Mouse (Mus musculus) limb, embryonic 13.5 days (tissue): Measurements from ENCODE around the gene Tmem14a. TPM values are rescaled to one million over a fixed set of nuclear protein-coding genes. Genes with fewer than 3 reads are reported as not detected.

Experiments
- ATAC-seq: fragments of 200-750 bp; cut with Nextera tagmentation; 2 replicates; pipeline ENCODE4 v1.8.0; 2017; ENCODE audit warnings: low read depth, moderate number of reproducible peaks, moderate TSS enrichment; ENCODE audit not compliant: low FRiP score
- H3K27ac ChIP-seq: fragments of 300-500 bp; sonication (generic); 2 replicates; pipeline ENCODE4 v1.5.1; 2015; ENCODE audit warnings: inconsistent platforms, mild to moderate bottlenecking, moderate library complexity
- H3K27me3 ChIP-seq: fragments of 300-500 bp; sonication (generic); 2 replicates; pipeline ENCODE4 v1.6.1; 2015; ENCODE audit warnings: mild to moderate bottlenecking, inconsistent platforms
- H3K36me3 ChIP-seq: fragments of 300-500 bp; sonication (generic); 2 replicates; pipeline ENCODE4 v1.6.1; 2015; ENCODE audit warnings: inconsistent platforms, mild to moderate bottlenecking, moderate library complexity
- H3K4me1 ChIP-seq: fragments of 300-500 bp; sonication (generic); 2 replicates; pipeline ENCODE4 v1.6.1; 2015; ENCODE audit warnings: inconsistent platforms
- H3K4me2 ChIP-seq: fragments of 300-500 bp; sonication (generic); replicated peaks from 2 replicates; pipeline ENCODE4 v1.6.1; 2015; ENCODE audit warnings: inconsistent platforms, mild to moderate bottlenecking, moderate library complexity
- H3K4me3 ChIP-seq: fragments of 300-500 bp; sonication (generic); 2 replicates; pipeline ENCODE4 v1.5.1; 2015; ENCODE audit warnings: moderate library complexity, mild to moderate bottlenecking, inconsistent platforms
- H3K9ac ChIP-seq: fragments of 300-500 bp; sonication (generic); 2 replicates; pipeline ENCODE4 v1.6.1; 2015; ENCODE audit warnings: mild to moderate bottlenecking, inconsistent platforms
- H3K9me3 ChIP-seq: fragments of 300-500 bp; sonication (generic); 2 replicates; pipeline ENCODE4 v1.6.1; 2016; ENCODE audit warnings: inconsistent platforms
- WGBS: fragments of 180-500 bp; shearing (Covaris S2); methylation state at CpG from one replicate; pipeline ENCODE4 v1.1.7; 2015; 5-methylcytosine and 5-hydroxymethylcytosine counted together
- polyA plus RNA-seq: library from polyadenylated mRNA; unstranded; fragments of >200 nt; fragmentation: Nextera tagmentation; extraction: Ambion mirVana; gene quantifications from 2 replicates; pipeline ENCODE4 v1.2.1, GENCODE M21; 2015

The Tmem14a gene
- polyA plus RNA-seq, 1 experiment from 2014 or later, result 8.4 TPM

DNA sequence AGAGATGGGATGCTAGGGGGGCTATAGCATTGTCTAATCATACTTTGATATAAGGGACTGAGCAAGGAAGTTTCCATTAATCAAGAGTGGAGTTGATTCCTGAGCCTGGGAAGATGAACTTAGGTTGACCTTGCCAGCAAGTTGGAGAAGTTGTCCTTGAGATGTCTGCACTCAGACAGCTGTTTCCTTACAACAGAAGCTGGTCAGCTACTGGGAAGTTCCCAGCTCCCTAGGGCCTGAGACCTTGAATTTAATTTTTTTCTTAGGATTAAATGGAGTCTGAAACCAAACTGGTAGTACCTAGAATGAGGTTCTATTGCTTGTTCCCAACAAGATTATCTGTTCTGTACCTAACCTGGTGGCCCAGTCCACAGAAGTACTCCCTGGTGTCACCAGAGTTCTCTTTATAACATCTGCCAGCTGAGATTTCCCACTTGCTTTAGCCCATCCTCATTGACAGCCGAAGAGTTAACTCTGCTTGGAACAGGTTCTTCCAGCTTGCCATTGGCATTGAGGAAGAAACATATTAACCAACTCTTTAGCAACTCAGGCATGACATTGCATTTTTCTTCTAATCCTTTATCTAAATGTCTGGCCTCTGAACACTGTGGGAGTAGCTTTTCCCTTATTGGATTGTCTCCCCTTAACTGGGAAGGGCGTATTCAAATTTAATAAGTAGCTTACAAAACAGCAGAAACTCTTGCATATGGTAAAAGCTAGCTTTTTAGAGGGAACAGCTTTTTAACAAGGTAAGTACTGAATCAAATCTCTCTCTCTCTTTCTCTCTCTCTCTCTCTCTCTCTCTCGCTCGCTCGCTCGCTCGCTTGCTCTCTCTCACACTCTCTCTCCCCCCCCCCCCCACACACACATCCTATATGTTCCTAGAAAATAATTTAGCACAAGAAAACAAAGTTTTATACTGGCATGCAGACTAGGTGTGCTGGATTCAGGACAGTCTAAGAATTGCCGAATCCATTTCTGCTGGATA is 21.8 kb downstream of the Tmem14a start, which contains the start of gene Gsta3:
Gene Gsta3, plus strand, starts transcription at position 679 of the 988 bp plus-strand sequence.
- Histone ChIP-seq H3K4me2 (no peak within 1 kb of the TSS), H3K9me3 (no peaks in the 10 kb centered on the region), H3K27ac (no peak within 1 kb of the TSS), H3K36me3 (no peaks in the 10 kb centered on the region), H3K4me3 (no peak within 1 kb of the TSS), H3K9ac (no peak within 1 kb of the TSS), H3K27me3 (no peaks in the 10 kb centered on the region), H3K4me1 (no peaks in the 10 kb centered on the region)
- no peak for ATAC-seq
- whole genome bisulfite sequencing, result 91% methylated on average over 7 of the region's 8 CpGs

DNA sequence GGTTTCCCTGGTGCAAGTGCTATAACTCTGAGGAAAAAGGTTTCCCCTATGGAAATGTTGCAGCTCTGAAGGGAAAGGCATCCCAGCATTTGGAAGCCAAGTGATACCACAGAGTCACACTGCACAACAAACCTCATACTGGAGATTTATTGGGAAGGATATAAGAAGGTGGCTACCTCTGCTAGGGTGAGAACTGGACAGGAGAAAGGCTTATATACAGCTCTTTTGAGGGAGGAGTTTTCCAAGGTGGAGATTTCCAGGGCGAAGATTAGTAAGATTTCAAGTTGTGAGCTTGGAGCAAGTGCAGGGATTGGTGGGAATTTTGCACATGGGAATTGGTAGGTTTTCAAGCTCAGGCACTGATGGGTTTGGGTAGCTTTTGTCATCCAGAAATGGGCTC is 22.7 kb downstream of the Tmem14a start:
- ATAC-seq, result no peak
- Histone ChIP-seq H3K9ac (no peak overlapping the region), H3K4me1 (no peaks in the 10 kb centered on the region), H3K9me3 (no peaks in the 10 kb centered on the region), H3K27me3 (no peaks in the 10 kb centered on the region), H3K36me3 (no peaks in the 10 kb centered on the region), H3K4me2 (no peak overlapping the region), H3K4me3 (no peak overlapping the region), H3K27ac (no peak overlapping the region)
- WGBS, result 88% methylated on average over 1 of the region's 1 CpGs

GRCm38 (mm10) chr1:21244290-21244960 is 26.1 kb downstream of the Tmem14a start:
- H3K27ac ChIP-seq, result no peak overlapping the region
- H3K9me3 ChIP-seq, result no peaks in the 10 kb centered on the region
- no peak overlapping the region for H3K9ac ChIP-seq
- no peak overlapping the region for H3K4me3 ChIP-seq
- H3K27me3 ChIP-seq, result no peaks in the 10 kb centered on the region
- H3K36me3 ChIP-seq, result no peaks in the 10 kb centered on the region
- H3K4me2 ChIP-seq, result no peak overlapping the region
- no peaks in the 10 kb centered on the region for H3K4me1 ChIP-seq
- ATAC-seq, result no peak
- 78% methylated on average over 4 of the region's 4 CpGs for WGBS

- H3K4me3 ChIP-seq, result no peak overlapping the region
- ATAC-seq, result no peak
- no peaks in the 10 kb centered on the region for H3K36me3 ChIP-seq
- no peak overlapping the region for H3K9ac ChIP-seq
- 83% methylated on average over 3 of the region's 3 CpGs for WGBS
- no peaks in the 10 kb centered on the region for H3K27me3 ChIP-seq
- no peak overlapping the region for H3K4me2 ChIP-seq
- H3K4me1 ChIP-seq, result no peaks in the 10 kb centered on the region
- no peaks in the 10 kb centered on the region for H3K9me3 ChIP-seq
- no peak overlapping the region for H3K27ac ChIP-seq
Observed at GRCm38 (mm10) chr1:21246136-21246535, 27.8 kb downstream of the Tmem14a start.

DNA sequence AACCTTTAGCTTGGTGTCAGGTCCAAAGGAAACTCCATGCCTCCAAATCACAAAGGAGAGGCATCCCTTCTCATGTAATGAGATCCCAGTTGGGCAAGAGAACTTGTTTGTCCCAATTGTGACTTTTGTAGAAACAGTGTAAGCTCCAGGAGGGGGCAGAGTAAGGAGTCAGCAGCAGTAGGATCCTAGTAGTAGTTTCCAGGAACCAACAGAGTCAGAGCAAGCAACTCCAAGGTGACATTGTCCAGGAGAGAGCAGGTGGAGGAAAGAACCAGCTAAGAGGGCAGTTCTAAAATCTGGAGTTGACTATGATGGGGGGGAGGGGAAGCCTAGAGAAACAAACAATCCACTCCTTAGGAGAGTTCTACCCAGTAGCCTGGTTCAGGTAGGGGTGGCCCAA is 29.5 kb downstream of the Tmem14a start:
- Histone ChIP-seq H3K27ac (no peak overlapping the region), H3K4me3 (no peak overlapping the region), H3K4me2 (no peak overlapping the region), H3K4me1 (no peaks in the 10 kb centered on the region), H3K9ac (no peak overlapping the region), H3K27me3 (no peaks in the 10 kb centered on the region), H3K36me3 (no peaks in the 10 kb centered on the region), H3K9me3 (no peaks in the 10 kb centered on the region)
- no peak for ATAC-seq

GRCm38 (mm10) chr1:21248560-21249390 is 30.4 kb downstream of the Tmem14a start:
- ATAC-seq, result no peak
- Histone ChIP-seq H3K27me3 (no peaks in the 10 kb centered on the region), H3K9me3 (no peaks in the 10 kb centered on the region), H3K4me3 (no peak overlapping the region), H3K4me1 (no peaks in the 10 kb centered on the region), H3K4me2 (no peak overlapping the region), H3K36me3 (no peaks in the 10 kb centered on the region), H3K27ac (no peak overlapping the region), H3K9ac (no peak overlapping the region)
- WGBS, result 88% methylated on average over 9 of the region's 9 CpGs

- Histone ChIP-seq H3K27me3 (no peaks in the 10 kb centered on the region), H3K9ac (no peak overlapping the region), H3K4me3 (no peak overlapping the region), H3K9me3 (no peaks in the 10 kb centered on the region), H3K36me3 (no peaks in the 10 kb centered on the region), H3K27ac (no peak overlapping the region), H3K4me2 (no peak overlapping the region), H3K4me1 (peaks cover 5% of the 10 kb centered on the region)
- WGBS, result 72% methylated on average over 6 of the region's 6 CpGs
- no peak for ATAC-seq
Observed at GRCm38 (mm10) chr1:21251661-21252060, 33.3 kb downstream of the Tmem14a start.

DNA sequence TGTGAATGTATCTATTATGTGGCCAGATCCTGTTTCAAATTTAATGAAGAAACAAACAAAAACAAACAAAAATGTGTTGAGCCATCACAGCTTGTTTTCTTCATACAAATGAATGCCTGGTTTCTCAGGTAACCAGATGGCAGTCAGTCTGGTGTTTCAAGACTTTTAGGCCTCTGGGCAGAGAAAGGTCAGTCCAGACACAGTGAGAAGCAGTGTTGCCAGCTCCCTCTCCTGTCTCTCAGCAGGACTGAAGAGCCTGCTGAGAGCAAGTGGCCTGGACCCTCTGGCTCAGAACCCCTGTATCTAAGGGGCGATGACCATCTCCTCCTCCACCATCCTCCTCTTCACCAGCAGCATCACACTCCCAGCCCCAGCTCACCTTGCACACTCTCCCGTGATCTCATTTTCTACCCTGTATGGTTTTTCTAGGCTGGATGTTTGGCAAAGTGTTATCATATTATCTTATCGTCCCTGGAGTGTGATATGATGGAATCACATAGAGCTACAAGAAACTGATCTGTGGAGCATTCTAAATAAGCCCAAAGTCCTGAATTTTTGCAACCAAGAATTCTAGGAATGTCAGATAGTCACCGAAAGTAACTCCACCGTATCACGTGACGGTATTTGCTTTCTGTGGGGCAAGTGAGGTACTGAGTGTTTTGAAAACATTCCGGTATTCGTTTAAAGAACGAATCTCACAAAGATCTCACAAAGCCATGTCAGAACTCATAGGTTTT is 34.4 kb downstream of the Tmem14a start:
- no peak overlapping the region for H3K4me3 ChIP-seq
- H3K27me3 ChIP-seq, result no peaks in the 10 kb centered on the region
- no peaks in the 10 kb centered on the region for H3K9me3 ChIP-seq
- WGBS, result 78% methylated on average over 10 of the region's 10 CpGs
- ATAC-seq, result no peak
- peaks cover 5% of the 10 kb centered on the region for H3K4me1 ChIP-seq
- H3K36me3 ChIP-seq, result no peaks in the 10 kb centered on the region
- no peak overlapping the region for H3K27ac ChIP-seq
- H3K9ac ChIP-seq, result no peak overlapping the region
- no peak overlapping the region for H3K4me2 ChIP-seq

DNA sequence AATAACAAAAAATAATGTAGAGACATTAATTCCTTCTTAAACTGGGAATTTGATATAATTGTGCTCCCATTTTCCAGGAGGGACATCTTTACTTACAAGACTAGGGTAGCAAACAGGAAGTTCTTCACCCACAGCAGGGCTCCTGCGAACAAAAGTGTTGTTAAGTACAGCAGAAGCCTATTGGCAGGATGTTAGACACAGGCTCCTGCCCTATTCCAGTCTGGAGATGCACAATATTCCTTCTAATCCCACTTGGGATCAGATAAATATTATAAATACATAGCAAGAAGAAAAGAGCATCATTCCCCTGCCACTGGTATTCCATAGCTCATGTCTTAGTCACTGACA is 34.9 kb downstream of the Tmem14a start:
- no peak for ATAC-seq
- Histone ChIP-seq H3K27me3 (no peaks in the 10 kb centered on the region), H3K9ac (no peak overlapping the region), H3K9me3 (no peaks in the 10 kb centered on the region), H3K27ac (no peak overlapping the region), H3K4me3 (no peak overlapping the region), H3K36me3 (no peaks in the 10 kb centered on the region), H3K4me2 (no peak overlapping the region), H3K4me1 (peaks cover 5% of the 10 kb centered on the region)
- 85% methylated on average over 1 of the region's 1 CpGs for WGBS

GRCm38 (mm10) chr1:21253856-21254255 is 35.5 kb downstream of the Tmem14a start:
- Histone ChIP-seq H3K27me3 (no peaks in the 10 kb centered on the region), H3K4me1 (peaks cover 5% of the 10 kb centered on the region), H3K27ac (no peak overlapping the region), H3K36me3 (no peaks in the 10 kb centered on the region), H3K9me3 (no peaks in the 10 kb centered on the region), H3K4me2 (no peak overlapping the region), H3K9ac (no peak overlapping the region), H3K4me3 (no peak overlapping the region)
- 76% methylated on average over 4 of the region's 4 CpGs for WGBS
- ATAC-seq, result no peak

DNA sequence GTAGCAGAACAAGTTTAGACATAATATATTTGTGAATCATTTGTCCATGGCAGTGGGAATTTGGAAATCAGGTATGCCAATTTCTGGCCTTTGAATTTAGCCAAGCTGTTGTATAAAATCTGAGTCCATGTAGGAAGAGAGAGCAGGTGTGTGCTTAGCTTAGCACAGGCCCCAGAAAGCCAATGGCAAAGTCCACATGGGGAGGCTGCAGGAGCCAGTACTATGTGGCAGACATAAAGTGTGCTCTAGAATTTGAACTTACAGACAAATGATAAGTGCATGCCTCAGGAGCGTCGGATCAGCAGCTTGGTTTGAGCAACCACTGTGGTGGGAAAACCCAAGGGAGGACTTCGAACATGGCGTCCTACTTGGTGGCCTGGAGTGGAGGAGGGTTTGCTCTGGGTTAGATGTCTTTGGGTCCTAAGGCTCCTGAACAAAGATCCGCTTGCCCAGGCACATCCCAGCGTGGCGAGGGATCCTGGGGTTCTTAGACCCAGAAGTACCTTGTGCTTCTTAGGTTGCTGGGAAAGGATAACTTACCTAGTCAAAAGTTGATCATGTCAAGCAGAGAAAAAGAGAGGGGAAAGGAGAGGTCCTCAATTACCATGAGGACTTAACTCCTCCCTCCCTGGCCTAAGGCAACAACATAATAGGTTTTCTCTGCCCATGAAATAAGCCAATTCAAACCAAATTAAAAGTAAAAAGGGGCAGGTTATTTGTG is 37.4 kb downstream of the Tmem14a start:
- H3K36me3 ChIP-seq, result no peaks in the 10 kb centered on the region
- ATAC-seq, result no peak
- H3K4me1 ChIP-seq, result peaks cover 5% of the 10 kb centered on the region
- WGBS, result 87% methylated on average over 7 of the region's 7 CpGs
- H3K4me2 ChIP-seq, result no peak overlapping the region
- H3K4me3 ChIP-seq, result no peak overlapping the region
- no peak overlapping the region for H3K9ac ChIP-seq
- H3K27me3 ChIP-seq, result no peaks in the 10 kb centered on the region
- no peak overlapping the region for H3K27ac ChIP-seq
- H3K9me3 ChIP-seq, result no peaks in the 10 kb centered on the region
